In genomic region chr1:176967299-176967698, GRCm38 (mm10) we compare ENCODE assay signal across 21 mouse cellular contexts.
"Had no signal": no experiment of that assay in that cellular context is flagged by ENCODE, and none has a peak within 500 bp of the region (broad histone marks: within the 10 kb centered on the region; RNA-seq: fewer than 3 reads in every experiment).

No protein-coding gene starts in this region.

- H3K27me3 ChIP-seq: lung, embryonic 15.5 days; megakaryocyte, embryonic 14.5 days; midbrain, embryonic 12.5 days; neural tube, embryonic 13.5 days had no signal

- H3K36me3 ChIP-seq: lung, embryonic 15.5 days; midbrain, embryonic 12.5 days; neural tube, embryonic 13.5 days; neural tube, embryonic 15.5 days had no signal

- ATAC-seq: lung, postnatal 0 days; midbrain, embryonic 16.5 days had no signal

- H3K27ac ChIP-seq: lung, embryonic 15.5 days; macrophage; midbrain, embryonic 12.5 days; neural tube, embryonic 13.5 days; neural tube, embryonic 15.5 days had no signal

- H3K9ac ChIP-seq: lung, embryonic 15.5 days; midbrain, embryonic 12.5 days; neural tube, embryonic 13.5 days; neural tube, embryonic 15.5 days had no signal

- H3K9me3 ChIP-seq: lung, embryonic 15.5 days; megakaryocyte, embryonic 14.5 days; midbrain, embryonic 12.5 days; neural tube, embryonic 13.5 days; neural tube, embryonic 15.5 days had no signal

- H3K4me3 ChIP-seq: lung, embryonic 15.5 days; megakaryocyte, embryonic 14.5 days; midbrain, embryonic 12.5 days; myocyte; neural tube, embryonic 13.5 days; neural tube, embryonic 15.5 days had no signal

- H3K4me1 ChIP-seq: lung, embryonic 15.5 days had no signal

- H3K4me2 ChIP-seq: lung, embryonic 15.5 days; midbrain, embryonic 12.5 days; neural tube, embryonic 13.5 days; neural tube, embryonic 15.5 days had no signal

- DNase-seq: lung, adult 2 months; lung, postnatal 14 days; lung, postnatal 36 days; midbrain, embryonic 14.5 days; retina, postnatal 1 day; right cerebral cortex, adult 18-20 months; right cerebral cortex, postnatal 25 days; right cerebral cortex, postnatal 4 days; spleen, adult 18-20 months; thymus, adult 18-20 months; thymus, postnatal 14 days; thymus, postnatal 36 days had no signal
